Mouse (Mus musculus): ENCODE data around the gene Prlr.

DNA sequence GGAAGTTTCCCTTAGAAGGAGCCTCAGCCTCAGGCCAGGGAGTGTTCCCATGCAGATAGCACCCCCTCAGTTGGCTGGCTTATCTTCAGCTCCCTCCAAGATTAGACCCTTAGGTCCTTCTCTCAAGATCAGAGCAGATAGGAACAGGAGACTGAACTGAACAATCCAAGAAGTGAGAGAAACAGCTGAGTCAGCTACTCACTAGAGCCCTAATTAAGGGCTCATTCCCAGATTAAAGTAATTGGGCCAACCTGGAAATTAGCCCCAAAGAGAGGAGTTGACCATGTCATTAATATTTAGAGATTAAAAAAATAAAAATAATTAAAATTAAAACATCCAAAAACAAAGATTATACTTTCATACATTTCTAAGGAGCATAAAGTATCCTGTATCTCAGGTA is 35.0 kb downstream of the Prlr start:
- no peak for TF ChIP-seq CTCF (IDR thresholded peaks at IDR 0.05; ENCODE audit: extremely low read depth, insufficient read depth, low read length)
- no peak for TF ChIP-seq POLR2A (IDR thresholded peaks at IDR 0.05; ENCODE audit: extremely low read depth, insufficient read depth, low read length)
